Mouse (Mus musculus) mesoderm, embryonic 11.5 days (tissue): ENCODE data around the gene Ubn2.
"Not testable (repeated sequence)": the region's sequence is repeated elsewhere in the genome, so short reads cannot be mapped to it uniquely, and the experiment has no call there.

Experiments
- DNase-seq: peaks from one replicate; pipeline ENCODE4 v3.0.0-alpha.2; 2012; ENCODE audit warnings: low read depth, low spot score

The Ubn2 gene

DNA sequence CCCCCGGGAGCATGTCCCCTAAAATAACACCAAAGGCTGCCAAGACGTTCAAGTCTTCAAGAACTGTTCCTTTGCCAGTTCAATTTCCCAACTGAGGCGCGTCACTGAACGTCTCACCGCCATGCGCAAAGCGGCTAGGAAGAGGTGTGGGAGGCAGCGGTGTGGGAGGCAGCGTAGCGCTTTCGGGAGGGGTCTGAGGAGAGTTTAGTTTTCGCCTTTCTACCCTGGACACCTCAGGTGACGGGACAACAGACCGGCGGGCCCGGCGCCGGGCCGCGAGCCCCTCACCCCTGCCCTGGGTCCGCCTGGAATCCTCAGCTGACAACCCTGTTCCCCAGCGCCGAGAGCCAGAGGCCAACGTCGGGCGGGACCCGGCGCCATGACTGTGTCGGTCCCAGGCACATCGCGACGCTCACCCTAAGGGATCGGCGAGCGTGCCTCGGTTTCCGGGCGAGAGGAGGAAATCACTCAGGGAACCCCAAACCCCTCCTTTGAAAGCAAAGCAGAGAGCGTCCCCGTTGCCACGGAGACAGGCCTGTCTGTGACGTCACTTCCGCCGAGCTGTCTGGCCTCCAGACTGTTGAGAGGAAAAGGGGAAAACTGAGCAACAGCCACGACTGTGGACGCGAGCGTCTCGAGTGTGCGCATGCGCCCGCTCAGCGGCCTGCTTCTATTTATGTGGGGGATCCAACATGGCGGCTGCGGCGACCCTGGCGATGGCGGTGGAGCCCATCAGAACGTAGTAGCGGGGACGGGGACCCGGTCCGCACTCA is at the start of gene Ubn2:
Gene Ubn2 (plus strand): TSS at position 690 of the 773 bp plus-strand sequence.
- peak; percentile 100 for DNase-seq

- peak; percentile 39 for DNase-seq
Observed at GRCm38 (mm10) chr6:38389671-38390070, 44.1 kb upstream of the Ubn2 start.

- DNase-seq: not testable (repeated sequence)
Observed at GRCm38 (mm10) chr6:38432457-38432856, 1.3 kb upstream of the Ubn2 start.

GRCm38 (mm10) chr6:38434055-38435023 is 589 bp downstream of the Ubn2 start:
- DNase-seq: peak; percentile 73

- no peak for DNase-seq
Observed at GRCm38 (mm10) chr6:38443842-38444241, 10.1 kb downstream of the Ubn2 start.

GRCm38 (mm10) chr6:38448295-38448694 is 14.5 kb downstream of the Ubn2 start:
- no peak for DNase-seq

DNA sequence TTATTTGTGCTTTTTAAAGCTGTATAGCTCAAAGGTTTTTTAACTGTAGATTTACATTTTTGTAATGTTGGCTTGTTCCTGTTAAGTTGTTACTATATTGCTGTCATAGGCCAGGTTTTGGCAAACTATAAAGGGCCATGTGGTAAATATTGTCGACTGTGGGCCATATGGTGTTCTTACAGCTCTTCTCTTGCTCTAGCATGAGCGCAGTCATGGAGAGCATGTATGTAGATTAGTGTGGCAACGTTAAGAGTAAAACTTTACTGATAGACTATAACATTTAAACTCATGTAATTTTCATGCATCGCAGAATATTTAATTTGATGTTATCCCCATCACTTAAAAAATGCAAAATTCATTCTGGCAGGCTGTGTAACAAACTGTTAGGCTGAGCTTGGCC is 19.3 kb downstream of the Ubn2 start:
- DNase-seq: no peak

GRCm38 (mm10) chr6:38456425-38456824 is 22.7 kb downstream of the Ubn2 start:
- DNase-seq: not testable (repeated sequence)

GRCm38 (mm10) chr6:38458075-38458474 is 24.3 kb downstream of the Ubn2 start:
- no peak for DNase-seq

GRCm38 (mm10) chr6:38469591-38469990 is 35.8 kb downstream of the Ubn2 start:
- no peak for DNase-seq

DNA sequence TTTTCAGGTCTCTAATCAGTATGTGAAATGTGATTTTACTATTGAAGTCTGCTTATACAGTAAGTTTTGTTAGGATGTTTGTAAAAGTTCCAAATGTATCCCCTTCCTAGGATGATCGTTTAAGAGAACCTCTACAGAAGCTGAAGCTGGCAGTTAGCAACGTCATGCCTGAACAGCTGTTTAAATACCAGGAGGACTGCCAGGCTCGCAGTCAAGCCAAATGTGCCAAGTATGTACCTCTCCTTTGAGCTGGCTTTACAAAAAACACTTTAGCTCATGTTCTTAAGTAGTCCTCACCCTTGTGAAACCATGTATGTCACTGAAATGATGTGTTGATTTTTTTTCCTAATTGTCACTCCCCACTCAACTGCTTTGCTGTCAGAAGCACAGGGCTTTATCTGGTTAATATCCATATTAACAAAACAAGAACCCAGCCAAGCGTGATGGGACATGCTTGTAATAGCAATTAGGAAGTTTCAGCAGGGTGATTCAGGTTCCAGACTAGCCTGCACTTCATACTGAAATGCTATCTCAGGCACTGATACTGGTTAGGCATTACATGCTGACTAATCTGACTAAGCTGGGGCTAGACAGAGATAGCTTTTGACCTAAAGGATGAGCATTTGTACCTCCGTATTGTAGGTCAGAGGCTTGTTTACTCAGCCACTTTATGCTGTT is 48.1 kb downstream of the Ubn2 start:
- DNase-seq: no peak

GRCm38 (mm10) chr6:38492550-38492949 is 58.8 kb downstream of the Ubn2 start:
- DNase-seq: peak; percentile 56

- DNase-seq: no peak
Observed at GRCm38 (mm10) chr6:38495641-38496040, 61.9 kb downstream of the Ubn2 start.

DNA sequence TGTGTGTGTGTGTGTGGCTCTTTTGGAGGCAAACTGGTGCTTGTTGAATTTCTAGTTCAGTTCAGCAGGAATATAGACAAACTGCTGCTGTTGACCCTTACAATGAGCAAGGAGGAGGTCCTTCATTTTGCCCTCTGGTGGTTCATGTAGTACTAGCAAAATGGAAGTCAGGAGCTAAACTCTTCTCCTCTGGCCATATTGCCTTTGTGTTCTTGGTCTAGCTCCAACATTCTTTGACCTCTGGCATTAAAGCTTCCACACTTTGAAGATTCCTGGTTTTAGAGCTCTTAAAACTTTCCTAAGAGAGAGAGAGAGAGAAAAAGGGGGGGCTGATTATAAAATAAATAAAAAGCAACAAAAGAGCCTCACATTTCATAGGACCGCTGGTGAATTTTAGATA is 78.3 kb downstream of the Ubn2 start:
- no peak for DNase-seq

DNA sequence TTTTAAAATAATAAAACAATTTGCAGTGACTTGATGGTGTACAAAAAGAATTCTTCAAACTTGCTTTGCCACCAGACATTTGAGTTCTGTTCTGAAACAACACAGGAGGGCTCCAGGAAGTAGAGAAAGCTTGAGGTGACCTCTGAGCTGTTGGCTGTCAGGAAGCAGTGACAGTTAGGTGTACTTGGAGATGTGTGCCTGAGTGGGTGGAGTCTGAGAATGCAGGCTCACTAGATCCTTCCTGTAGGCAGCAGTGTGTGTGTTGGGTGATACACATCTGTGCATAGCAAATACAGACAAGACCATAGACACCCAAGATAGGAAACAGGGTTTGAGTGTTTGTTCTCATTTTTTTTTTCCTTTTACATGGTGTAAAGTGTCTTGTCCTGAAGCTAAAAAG is 79.1 kb downstream of the Ubn2 start:
- no peak for DNase-seq

- DNase-seq: no peak
Observed at GRCm38 (mm10) chr6:38515201-38515600, 81.5 kb downstream of the Ubn2 start.

GRCm38 (mm10) chr6:38523851-38524250 is 90.1 kb downstream of the Ubn2 start:
- no peak for DNase-seq

- peak; percentile 30 for DNase-seq
Observed at GRCm38 (mm10) chr6:38531211-38531820, 97.6 kb downstream of the Ubn2 start.

DNA sequence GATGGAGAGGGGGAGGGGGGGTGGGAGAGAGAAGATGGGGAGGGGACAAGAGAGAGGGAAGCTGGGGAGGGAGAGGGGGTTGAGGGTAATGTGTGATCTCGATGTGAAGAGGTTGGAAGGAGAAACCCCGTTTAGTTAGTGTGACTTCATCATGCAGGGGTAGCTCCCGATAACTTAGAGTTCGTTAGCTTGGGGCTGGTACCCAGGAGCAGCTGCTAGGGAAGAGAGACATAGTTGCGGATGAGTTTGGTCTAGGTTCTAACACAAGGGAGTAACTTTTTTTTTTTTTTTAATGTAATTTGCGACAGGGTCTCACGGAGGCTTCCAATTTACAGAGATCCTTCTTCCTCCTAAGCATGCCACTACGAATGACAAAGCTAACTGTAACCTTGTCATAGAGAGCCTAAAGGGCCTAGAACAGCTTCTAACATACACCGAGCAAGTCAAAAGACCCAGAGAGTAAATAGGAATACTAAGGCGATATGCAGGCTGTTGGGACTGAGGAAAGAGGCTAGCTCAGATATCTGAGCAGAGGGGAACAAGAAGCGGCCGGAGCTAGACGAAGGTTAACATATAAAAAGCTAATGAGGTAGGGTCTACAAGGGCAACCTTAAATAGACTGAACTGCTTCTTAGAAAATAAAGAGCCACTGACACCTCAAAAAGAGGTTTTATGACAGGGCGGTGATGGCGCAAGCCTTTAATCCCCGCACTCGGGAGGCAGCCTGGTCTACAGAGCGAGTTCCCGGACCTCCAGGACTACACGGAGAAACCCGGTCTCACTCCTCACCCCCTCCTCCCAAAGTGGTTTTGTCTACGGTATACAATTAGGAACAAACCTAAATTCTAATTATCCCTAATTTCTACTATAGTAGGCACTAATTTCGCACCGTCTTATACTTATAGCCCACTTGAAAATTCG is 99.0 kb downstream of the Ubn2 start:
- no peak for DNase-seq
